Mouse (Mus musculus): Measurements from ENCODE around the gene Azi2.

Azi2 gene

GRCm38 (mm10) chr9:118040218-118041021 is at the start of gene Azi2:
Gene Azi2 (plus strand): TSS chr9:118040499.
- peak; percentile 99 for DNase-seq

DNA sequence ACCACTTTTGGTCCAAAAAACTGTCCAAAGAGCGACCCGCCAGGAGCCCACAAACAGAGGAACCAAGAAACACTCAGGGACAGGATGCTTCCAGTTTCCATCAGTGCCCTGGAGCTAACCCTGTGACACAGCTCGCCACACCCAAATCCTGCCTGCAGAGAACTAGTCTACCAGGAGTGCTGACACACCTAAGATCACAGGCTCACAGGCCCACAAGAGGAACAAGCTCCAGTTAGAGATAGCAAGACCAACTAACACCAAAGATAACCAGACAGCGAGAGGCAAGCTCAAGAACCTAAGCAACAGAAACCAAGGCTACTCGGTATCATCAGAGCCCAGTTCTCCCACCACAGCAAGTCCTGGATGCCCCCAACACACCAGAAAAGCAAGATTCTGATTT is 43.7 kb upstream of the Azi2 start:
- DNase-seq = peak; percentile 5

DNA sequence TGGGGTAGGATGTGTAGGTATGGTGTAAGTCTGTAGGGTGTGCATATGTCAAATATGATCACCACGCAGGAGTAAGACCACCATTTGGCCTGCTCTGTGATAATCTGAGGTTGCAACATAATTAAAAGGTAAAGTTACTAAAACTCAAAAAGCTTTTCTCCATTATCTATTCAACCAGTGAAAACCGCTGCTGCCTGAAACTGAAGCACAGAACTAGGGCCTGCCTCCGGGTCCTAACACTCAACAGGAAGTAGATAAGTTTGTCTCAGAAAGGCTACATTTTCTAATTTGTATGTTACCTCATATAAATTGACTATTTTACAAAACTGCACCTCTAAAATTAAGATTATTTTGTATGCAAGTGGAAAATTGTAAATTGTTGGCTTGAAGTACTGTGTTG is 38.8 kb upstream of the Azi2 start:
- DNase-seq = no peak

DNA sequence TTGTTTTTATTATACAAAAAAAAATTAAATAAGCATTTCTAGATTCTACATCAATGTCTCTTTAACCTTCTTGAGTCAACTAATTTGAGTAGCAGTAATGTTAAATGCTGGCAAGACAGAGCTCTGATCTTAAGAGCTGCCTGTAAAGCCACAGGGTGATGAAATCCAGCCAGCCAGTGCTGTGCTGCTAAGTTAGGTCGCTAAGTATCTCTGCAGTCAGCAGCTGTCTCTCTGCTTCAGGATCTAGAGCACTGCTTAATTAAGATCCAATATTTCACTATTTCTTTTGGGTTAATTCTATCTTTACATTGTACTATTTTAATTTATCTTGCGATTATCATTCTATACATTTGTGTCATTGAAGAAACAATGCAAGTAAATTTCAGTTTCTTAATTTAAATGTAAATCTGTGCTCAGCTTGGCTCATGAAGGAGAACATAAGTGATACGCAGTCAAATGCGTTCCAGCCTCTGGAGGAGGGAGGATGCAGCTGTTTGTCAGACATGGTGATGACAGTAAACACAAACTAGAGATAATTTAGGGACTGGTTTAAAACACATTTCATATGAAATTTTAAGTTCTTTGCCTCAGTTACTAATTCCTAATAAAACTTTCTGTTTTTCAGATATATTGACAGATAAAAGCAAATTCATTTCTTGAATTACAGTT is 36.9 kb upstream of the Azi2 start:
- DNase-seq = no peak

GRCm38 (mm10) chr9:118003937-118004336 is 36.4 kb upstream of the Azi2 start:
- no peak for DNase-seq

- no peak for DNase-seq
These were observed 27.4 kb upstream of the Azi2 start for GRCm38 (mm10) chr9:118012928-118013327.

GRCm38 (mm10) chr9:118024966-118025365 is 15.3 kb upstream of the Azi2 start:
- DNase-seq = no peak

DNA sequence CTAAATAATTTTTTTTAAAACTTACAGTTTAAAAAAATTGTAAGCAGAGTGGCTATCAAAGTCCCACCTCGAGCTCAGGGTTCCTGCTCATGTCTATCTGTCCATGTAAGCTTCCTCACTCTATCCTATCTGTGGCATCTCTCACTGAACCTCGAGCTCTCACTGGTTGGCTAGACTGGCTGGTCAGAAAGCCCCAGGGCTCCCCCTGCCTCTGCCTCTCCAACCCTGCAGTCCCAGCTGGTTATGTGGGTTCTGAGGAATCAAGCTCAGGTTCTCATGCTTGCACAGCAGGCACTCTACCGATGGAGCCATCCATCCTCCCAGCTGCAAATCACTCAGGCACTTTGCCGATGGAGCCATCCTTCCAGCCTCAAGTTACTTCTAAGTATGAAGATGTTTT is 10.8 kb upstream of the Azi2 start:
- DNase-seq = no peak

DNA sequence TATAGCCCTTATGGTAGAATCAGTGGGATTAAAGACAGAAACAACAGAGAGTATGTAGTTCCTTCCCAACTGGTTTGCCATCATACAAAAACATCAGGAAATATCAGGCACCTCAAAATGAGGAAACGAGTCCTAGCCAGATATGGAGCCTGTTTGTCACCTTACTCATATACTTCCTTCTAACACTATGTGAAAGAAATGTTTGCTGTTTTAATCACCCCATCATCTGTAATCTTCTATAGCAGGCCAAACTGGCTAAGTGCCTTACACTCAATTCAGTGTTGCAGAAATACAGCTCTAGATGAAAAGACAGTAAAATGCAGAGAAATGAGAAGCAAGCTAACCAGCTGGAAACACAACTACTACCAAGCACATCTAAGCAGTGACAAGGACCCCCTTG is 10.0 kb upstream of the Azi2 start:
- no peak for DNase-seq

DNA sequence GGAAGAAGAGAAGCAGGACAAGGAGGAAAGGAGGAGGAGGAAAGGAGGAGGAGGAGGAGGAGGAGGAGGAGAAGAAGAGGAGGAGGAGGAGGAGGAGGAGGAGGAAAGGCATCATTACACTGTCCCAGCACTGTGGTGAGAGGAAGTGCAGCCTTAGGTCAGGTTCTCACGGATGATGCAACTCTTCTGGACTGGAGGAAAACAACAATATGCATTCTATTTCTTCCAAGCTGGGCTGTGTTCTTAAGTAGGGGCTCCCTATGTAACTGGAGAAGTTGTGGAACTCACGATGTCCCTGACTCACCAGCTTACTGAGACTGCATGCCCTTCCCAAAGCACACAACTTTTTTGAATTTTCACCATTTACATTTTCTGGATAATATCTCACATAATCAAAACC is 8.6 kb upstream of the Azi2 start:
- no peak for DNase-seq

DNA sequence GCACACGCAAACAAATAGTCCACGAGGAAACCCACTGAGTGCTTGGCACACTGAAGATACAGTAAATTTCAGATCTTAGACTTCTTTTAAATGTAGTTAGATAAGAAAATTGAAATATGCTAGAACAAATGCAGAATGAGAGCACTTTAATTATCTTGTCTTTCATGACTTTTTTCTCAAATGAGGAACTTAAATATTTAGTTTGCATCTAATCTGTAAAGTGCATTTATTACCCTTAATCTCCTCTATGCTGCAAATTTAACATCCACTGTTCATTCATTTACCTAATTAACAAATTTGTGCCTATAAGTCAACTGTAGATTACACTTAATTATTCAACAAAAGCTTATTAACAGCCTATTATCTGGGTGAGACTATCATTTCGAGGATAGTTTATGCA is 5.3 kb upstream of the Azi2 start:
- no peak for DNase-seq

GRCm38 (mm10) chr9:118041022-118041400 is 712 bp downstream of the Azi2 start:
- DNase-seq = peak; percentile 35

- DNase-seq = no peak
These were observed 1.3 kb downstream of the Azi2 start for GRCm38 (mm10) chr9:118041646-118042045.

DNA sequence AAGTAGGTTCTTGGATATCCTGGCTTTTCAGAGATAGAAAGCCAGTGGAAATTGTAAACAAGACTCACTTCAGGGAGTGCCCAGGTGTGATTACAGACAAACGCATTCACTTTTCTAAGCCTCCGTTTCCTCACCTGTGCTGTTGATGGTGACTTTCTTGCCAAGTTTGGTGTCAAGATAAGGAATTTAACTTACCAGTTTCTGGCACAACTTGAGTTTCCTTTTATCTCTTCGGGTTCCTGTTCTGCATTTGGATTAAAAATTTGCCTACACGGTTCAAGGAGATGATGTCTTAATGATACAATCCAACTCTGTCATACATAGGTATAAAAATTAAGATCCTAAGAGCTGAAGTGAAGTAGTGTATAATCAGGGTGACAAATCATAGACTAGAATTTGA is 2.4 kb downstream of the Azi2 start:
- DNase-seq = no peak

DNA sequence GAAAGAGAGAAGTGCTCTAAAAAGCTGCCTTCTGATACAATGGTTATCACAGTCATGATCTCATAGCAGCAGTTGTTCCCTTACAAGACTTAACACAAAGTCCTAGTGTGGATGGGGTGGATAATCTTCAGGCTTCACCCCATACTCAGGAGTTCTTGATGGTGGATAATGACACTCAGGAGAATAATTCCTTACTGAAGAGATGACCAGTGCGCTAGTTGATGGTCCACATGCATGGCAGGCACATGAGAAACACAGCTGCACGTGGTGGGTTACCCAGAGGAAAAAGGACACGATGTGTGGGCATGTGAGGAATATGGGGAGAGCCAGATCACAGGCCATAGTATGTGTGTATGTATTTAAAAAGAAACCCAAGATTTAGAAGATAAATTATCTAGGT is 3.3 kb downstream of the Azi2 start:
- DNase-seq = no peak

GRCm38 (mm10) chr9:118045011-118045533 is 4.8 kb downstream of the Azi2 start:
- no peak for DNase-seq

DNA sequence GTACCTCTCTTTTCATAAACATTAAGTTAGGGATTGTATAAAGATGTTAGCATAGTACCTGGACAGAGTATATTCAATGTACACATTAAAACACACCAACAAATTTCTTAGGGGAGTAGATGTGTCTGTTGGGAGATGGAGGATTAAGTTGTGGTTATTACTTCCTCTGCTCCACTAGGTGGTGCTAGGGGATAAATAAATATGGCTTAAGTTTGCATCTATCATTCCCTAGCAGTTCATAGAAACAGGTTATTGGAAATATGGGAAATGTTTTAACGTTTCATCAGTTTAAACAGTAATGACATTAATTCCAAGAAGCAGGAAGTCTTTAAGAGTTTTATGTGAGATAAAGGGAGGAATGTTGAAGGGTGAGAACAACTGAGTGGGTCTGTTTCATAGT is 13.0 kb downstream of the Azi2 start:
- no peak for DNase-seq

- DNase-seq = no peak
These were observed 18.8 kb downstream of the Azi2 start for GRCm38 (mm10) chr9:118059101-118059500.

- no peak for DNase-seq
These were observed 30.1 kb downstream of the Azi2 start for GRCm38 (mm10) chr9:118070442-118070841.

DNA sequence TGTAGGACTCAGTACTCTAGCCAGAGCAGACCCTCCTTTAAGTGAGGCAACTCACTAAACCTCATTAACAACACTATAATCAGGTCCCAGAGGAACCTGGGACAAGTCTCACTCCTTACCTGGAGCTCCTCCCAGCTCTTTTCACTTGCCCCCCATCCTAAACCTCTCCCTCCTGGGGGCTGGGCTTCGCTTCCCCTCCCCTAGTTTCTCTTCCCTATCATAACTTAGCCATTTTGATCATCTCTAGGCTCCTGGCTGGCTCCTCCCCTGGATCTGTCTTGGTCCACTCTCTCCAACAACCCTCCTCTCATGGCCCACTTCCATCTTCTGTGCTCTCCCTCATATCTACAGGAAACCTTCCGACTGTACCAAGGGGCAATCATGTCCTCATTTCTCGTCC is 31.0 kb downstream of the Azi2 start:
- DNase-seq = no peak

GRCm38 (mm10) chr9:118072101-118072500 is 31.8 kb downstream of the Azi2 start:
- DNase-seq = peak; percentile 66

GRCm38 (mm10) chr9:118073358-118073757 is 33.1 kb downstream of the Azi2 start:
- DNase-seq = no peak

DNA sequence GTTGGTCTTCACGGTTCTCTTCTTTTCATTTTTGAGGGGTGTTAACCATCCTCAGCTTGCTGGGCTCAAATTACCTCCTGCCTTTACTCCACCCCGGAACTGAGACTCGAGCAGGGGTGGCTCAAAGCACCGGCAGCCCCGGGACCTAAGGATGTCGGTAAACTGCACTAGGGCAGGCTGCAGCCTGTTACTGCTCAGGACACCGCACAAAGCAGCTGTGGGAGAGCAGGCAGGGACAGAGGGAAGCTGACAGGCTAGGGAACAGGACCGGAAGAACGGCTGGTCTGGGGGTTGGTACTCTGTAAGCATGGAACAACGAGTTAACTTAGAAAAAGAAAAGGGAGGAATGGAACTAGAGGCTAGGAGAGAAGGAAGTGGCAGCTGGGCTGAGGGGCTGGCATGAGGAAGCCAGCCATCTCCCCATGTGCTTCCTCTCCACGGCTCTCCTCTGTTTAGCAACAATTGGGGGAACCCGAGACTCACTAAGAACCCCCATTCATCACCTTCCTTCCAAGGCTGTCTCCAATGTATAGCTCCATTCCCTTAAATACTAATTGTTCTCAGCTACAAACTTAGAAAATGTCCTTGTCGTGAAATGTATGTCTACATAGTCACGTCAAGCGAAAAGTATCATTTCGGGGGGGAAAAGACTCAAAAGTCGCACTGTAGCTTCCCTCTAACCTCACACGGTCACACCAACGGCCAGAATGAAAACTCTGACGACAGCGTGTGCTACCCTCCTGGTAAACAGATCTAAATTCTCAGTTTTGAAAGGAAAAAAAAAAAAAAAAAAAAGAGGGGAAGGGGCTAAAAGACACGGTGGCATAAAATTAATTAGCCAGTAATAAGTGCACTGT is 42.5 kb downstream of the Azi2 start:
- DNase-seq = peak; percentile 25
